Mouse (Mus musculus) olfactory bulb, adult 2 months (tissue): ENCODE results near the gene Ccnyl1.

ENCODE experiments used
- CTCF ChIP-seq: fragments of 200-500 bp; IDR thresholded peaks from 2 replicates; pipeline ENCODE4 v1.5.1; 2012; ENCODE audit warnings: low read depth, mild to moderate bottlenecking, low read length, moderate library complexity; ENCODE audit not compliant: insufficient read depth
- POLR2A ChIP-seq: fragments of 200-500 bp; IDR thresholded peaks from 2 replicates; pipeline ENCODE4 v1.6.1; 2012; ENCODE audit warnings: mild to moderate bottlenecking, low read depth, low read length, moderate library complexity; ENCODE audit not compliant: insufficient read depth

DNA sequence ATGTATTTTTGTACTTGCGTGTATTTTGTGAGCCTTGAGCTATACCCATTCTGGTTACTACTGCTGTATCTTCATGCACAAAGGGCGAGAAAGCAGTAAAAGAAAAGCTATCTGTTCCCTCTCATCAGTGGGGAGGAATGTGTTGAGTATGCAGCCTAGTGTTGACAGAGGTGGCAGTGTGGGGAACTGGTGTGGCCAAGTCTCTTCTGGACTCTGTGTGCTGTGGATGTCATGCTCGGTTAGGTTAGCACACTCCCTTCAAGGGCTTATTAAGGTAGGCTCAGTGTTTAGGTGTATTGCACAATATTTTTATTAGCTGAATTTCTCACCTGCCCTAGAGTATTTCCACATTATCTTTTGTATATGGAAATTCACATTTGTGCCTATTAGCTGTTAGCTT lies 11.5 kb downstream of the Ccnyl1 start:
- TF ChIP-seq POLR2A, result no peak
- no peak for TF ChIP-seq CTCF
